Mouse (Mus musculus): Measurements from ENCODE around the gene Prkaa2.

DNA sequence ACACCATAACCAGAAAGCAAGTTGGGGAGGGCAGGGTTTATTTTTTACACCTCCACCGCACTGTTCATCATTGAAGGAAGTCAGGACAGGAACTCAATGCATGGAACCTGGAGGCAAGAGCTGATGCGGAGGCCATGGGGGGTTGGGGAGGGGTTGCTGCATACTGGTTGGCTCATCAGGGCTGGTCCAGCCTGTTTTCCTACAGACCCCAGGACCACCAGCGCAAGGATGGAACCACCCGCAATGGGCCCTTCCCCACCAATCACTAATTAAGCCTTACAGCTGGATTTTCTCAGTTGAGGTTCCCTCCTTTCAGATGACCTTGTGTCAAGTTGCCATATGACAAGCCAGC lies 970 bp upstream of the Prkaa2 start:
- TF ChIP-seq POLR2A (IDR thresholded peaks at IDR 0.05; ENCODE audit: borderline replicate concordance, extremely low read depth, insufficient read depth, insufficient read length, poor library complexity, severe bottlenecking) = no peak
- no peak for TF ChIP-seq CTCF (IDR thresholded peaks at IDR 0.05; ENCODE audit: borderline replicate concordance, extremely low read depth, insufficient read depth, insufficient read length)

Measured in brain, embryonic 14.5 days (tissue).